Mouse (Mus musculus) gastrocnemius, postnatal 25 days (tissue): ENCODE results near the gene Gstm5. TPM values are rescaled to one million over a fixed set of nuclear protein-coding genes. Genes with fewer than 3 reads are reported as not detected.
"Not testable (repeated sequence)": the region's sequence is repeated elsewhere in the genome, so short reads cannot be mapped to it uniquely, and the experiment has no call there.

Source experiments
- DNase-seq: peaks from one replicate; pipeline ENCODE4 v3.0.0; 2022
- total RNA-seq, 2 experiments: library from RNA; stranded (reverse); gene quantifications; 1 replicate in 1 of 2; 2 replicates in 1 of 2; pipeline ENCODE4 v1.2.3; 2021

The Gstm5 gene
- total RNA-seq, 2 experiments from 2014 or later: 72.6 to 73.7 TPM

DNA sequence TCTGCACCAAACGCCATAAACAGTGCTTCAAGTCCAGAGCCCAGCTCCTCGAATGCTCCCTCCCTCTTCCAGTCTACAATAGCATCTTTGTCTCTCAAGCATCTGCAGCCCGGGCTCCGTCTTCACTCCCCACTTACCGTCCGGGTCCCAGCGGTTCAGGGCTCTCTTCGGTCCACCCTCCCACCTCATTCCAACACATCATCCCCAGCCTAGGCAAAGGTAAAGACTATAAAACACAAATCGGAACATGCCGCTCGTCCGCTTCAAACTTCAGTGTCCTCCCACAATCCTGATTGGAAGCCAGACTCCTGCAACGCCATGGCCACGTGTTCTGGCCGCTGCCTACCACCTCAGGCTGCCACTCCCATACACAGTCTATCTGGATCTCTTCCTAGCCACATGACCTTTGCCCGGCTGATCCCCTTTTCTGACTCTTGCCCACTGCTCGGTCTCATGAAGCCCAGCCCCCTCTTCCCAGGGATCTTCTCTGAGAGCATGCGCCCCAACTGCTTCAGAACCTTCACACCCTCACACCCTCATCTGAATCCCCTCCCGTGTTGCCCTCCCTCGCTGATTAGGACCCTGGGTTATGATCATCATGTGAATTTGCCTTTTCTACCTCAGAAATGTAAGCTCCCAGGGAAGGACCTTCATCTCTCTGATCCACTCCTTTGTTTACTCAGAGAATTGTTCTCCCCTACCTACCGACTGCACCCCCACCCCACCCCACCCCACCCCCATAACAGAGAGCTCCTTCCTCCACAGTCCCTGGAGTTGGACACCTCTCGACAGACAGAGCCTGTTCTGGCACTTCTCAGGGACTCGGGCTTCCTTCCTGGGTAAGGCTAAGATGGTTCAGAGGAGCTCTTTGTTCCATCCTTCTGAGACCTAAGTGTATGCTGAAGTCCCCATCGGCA lies 22.0 kb upstream of the Gstm5 start:
- DNase-seq: no peak

DNA sequence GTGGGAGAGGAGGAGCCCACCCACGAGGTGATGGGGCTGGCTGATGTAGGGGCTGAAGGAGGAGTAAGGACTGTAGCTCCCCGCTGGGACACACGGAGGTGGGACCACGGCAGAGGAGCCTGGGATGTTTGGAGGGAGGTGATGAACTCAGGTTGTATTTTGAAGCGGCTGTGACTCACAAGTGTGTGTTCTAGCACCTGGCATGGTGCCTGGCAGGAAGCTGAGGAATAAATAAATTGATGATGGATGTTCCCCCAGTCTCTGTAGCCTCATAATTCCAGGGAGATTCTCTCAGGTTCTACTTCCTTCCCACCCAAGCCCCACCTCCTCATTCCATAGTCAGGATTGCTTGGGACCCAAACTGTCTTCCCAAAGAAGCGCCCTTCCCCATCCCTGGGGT lies 20.4 kb upstream of the Gstm5 start:
- no peak for DNase-seq

DNA sequence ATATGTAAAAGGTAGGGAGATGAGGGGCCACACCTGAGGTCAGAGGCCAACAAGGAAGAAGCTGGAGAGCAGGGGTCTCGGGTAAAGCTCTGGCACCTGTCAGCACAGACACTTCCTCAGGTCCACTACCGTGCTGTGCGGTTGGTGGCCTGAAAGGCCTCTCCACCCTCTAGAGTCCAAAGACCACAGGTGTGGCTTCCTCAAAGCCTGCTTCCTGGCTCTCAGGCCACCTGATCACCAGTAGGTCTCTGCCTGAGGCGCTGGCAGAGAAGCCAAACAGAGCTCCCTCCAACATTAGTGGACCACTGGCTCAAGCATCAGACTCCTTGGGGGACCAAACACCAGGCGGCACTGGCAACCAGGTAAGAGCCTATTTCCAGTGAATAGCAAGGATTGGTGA lies 18.6 kb upstream of the Gstm5 start, which contains the start of gene Eps8l3:
Eps8l3 (plus strand) TSS at position 225 of the 400 bp plus-strand sequence.
- no peak for DNase-seq

DNA sequence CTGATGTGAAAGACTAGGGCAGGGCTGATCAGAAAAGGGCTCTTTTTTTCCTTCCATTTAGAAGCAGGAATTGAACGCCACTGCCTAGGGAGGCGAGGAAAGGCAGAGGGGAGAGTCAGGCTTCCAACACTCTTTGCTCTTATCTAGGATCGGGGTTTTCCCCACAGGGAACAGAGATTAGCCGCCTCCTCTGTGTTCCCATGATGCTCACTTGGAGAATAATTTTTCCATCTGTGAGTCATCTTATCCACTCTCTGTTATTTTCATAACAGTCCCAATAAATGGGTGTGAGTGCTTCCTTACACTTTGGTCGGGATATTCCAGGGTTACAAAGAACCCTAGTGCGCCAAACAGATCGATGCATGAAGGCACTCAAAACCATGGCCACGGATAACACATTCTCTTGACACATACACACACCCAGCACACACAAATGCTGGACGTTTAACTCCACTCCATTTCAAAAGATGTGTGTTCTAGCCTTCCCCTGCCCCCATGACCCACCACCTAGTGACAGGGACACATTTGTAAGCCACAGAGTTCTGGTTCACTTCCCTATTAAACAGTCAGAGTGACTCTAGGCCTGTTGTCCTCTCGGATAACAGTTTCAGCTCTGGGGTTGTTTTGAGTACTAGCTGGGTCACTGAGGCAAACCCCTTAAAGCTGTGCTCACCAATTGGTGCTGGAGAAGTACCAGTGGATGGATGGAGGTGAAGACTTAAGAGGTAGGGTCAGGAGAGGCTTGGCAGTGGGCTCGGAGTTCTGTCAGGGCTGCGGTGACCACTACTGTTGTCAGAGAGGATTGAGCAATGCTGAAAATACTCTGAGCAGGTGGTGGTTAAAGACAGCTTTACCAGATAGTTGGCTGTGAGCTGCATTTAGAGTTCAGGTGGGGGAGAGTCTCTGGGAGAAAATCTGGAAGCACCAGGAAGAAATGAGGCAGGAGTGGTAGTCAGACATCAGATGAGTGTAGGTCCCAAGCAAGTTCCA lies 17.6 kb upstream of the Gstm5 start:
- DNase-seq: no peak

DNA sequence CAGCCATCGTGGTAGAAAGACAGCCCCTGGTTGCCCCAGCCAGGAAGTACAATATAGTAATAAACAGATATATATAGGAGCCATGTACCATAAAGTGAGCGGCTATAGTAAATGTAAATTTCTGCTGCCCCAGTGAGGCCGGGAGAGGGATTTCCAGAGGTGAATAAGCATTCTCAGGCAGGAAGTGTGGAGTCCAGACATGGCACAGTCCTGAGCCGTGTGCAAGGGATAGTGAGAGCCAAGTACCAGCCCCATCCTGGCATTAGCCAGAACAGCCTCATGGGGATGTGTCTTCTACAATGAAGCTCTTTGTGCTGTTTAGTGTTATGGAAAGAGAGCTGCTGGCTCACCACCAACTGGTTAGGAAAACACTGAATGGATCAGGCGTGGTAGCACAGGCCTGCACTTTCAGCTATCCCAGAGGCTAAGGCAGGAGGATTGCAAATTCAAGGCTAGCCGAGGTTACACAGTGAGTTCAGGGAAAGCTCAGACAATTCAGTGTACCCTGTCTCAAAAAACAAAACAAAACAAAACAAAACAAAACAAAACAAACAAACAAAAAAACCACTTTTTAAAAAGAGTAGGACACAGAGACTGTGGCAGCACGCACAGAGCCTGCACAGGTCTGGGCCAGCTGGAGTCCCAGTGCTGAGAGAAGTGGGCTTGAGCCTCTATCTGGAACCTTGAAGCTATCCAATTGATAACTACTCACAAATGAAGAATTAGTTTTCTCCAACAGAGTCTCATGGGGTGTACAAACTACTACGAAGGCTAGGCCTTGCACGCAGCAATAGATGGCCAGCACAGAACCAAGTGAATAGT lies 7.7 kb upstream of the Gstm5 start:
- no peak for DNase-seq

DNA sequence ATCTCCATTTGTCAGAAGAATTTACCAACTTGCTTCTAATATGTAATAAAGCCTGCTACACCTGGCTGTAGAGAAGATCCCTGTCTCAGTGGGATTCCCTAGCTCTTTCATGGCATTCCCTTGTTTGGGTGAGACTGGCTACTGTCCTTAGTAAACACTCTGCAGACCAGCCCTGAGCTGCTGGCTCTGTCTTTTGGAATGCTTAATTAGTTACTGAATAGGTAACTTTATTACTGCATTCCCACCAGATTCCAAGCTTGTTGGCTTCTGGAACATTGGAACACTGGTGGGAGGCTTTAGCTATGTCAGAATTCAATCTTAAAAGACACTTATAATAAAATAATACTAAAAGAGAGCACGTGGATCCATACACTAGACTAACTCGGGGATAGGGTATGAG lies 6.4 kb upstream of the Gstm5 start:
- DNase-seq: not testable (repeated sequence)

DNA sequence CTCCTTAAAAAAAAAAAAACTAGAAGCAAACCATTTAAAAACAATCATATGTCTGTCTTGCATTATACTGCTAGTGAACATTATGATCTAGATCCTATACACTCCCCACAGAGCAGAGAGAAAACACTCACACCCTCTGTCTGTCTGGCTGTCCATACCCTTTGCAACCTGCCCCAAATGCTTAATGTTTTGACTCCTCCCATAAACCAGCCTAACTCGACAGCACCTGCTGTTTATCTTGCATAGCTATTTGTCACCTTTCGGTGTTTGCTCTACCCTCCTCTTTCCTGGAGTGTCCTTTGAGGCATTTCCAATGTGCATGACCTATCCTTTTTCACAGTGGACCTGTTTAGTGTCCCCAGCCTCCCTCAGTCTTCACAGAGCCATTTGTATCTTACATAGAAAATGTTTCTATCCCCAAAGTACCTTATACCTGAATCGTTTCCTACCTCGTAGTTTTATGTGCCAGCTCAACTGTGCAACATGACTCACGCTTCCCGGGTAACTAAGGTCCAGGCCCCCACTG lies 364 bp upstream of the Gstm5 start:
- DNase-seq: no peak

DNA sequence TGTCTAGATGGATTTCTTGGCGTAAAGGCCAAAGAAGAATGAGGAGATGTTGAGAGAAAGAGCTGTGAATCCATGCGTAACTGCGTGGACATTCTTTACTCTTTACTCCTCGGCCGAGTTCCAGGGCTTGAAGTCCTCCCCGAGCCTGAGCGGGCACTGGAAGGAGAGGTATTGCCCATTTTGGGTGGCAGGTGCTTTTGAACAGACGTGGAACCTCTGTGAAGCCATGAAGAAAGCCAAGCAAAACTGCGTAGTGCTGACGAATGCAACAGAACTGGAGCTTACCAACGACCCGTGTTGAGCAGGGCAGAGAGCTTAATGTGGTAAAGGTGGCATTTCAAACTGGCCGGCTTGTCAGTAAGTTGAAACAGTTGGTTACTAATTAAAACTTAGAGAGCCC lies 3.1 kb downstream of the Gstm5 start:
- no peak for DNase-seq

DNA sequence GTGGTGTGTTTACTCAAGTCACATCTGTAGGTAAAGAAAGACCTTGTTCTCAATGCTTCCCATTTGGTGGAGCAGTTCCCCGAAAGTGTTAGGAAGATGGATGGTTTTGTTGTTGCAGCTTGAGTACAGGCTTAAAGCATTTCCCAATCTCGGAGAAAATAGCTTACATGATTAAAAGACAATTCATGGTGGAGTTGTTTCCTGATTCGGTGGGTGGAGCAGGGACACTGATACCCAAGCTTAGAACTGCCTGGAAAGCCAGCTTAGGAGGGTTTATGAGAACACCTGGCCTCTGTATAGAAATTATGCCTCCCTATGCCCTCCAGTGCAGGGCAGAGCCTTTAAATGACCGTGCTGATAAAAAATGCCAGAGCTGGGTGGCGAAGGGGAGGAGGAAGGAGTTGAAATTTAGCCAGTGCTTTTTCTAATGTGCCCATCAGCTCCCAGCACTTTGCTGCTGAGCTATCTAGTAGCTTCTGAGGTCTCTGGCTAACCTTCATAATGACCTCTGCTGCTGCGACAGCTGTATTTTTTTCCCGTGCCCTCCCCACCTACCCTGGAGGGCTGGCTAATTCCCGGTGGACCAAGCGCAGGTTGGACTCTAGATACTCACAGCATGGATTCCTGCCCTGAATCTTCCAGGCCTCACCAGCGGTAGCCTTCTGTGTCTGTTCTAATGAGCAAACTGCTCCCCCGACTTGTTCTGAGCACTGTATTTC lies 5.5 kb downstream of the Gstm5 start:
- DNase-seq: no peak

DNA sequence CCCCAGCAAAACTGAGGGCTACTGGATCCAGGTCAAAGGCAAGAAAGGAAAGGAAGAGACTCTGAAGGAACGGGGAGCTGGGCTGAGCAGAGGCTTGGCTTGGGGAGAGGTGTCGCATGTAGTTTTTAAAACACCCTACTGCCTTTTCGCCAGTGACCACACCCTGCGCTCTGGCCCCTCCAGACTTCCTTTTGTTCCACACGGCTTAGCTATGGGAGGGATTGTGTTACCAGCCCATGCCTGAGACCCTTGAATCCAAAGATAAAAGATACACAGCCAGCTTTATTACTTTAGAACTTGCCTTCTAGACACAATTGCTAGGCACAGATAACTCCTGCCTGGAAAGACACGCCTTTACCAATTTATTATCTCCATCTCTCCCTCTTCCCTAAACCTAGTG lies 10.3 kb downstream of the Gstm5 start:
- DNase-seq: no peak

DNA sequence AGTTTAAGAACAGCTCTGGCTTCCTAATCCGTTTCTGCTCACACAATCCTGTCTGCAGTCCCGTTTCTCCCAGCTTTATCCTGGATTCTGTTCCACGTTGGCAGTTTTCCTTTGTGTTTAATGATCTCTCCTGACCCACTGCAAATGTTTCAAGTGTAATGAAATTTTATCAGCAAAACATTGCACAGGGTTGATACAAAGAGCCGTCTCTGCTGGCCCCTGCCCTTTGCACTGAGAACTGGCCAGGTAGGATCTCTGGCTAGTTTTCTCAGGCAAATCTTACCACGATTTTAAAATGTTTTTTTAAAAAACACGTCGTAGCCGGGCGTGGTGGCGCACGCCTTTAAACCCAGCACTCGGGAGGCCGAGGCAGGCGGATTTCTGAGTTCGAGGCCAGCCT lies 21.1 kb downstream of the Gstm5 start:
- no peak for DNase-seq

DNA sequence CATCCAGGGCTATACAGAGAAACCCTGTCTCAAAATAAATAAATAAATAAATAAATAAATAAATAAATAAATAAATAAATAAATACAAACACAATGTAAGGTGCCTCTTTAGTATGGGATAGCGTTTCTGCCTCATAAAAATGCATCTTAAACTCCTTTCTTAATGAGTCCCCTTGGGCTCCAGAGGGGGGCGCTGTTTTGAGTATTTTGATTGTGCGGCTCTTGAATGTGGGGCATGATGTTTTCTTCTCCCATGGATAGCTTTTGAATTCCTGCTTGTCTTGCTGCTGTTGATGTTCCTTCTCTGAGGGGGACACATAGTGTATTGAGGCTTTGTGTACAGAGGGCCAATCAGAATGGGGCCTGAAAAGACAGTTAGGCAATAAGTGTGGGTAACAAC lies 21.5 kb downstream of the Gstm5 start:
- no peak for DNase-seq

DNA sequence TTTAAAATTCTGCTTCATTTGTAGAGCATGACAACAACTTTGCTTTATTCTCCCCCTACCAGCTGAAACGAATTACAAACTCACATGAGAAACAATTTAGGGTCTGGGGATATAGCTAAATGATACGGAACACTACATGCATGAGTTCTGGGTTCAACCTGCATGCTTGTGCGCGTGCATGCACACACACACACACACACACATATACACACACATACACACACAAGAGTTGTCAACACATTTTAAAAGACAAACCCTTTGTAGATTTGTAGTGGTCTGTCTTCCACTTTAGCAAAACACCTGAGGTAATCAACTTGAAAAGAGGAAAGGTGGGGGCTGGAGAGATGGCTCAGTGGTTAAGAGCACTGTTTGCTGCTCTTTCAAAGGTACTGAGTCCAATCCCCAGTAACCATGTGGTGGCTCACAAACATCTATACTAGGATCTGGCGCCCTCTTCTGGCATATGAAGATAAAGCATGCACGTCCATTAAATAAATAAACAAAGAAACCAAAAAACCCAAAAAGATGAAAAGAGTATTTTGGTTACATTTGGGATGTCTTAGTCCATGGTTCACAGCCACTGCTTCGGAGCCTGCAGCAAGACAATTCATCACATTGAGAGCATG lies 22.3 kb downstream of the Gstm5 start:
- no peak for DNase-seq

DNA sequence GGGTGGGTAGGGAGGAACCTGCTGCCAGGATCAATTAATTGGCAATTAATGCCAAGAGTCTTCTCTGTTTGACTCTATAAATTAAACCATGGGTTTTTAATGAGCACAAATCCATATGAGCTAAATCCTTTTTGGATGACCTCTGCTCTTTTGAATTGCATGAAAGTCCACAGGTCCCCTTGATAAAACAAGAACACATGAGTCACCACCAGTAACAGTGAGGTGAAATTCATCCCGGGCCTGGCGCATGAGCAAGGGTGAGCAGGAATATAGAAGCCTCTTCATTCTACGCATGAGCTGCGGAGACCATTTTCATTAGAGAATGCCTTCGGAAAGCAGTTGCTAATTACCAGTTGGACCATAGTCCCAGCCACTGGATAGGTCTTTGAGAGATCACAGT lies 24.7 kb downstream of the Gstm5 start:
- no peak for DNase-seq

DNA sequence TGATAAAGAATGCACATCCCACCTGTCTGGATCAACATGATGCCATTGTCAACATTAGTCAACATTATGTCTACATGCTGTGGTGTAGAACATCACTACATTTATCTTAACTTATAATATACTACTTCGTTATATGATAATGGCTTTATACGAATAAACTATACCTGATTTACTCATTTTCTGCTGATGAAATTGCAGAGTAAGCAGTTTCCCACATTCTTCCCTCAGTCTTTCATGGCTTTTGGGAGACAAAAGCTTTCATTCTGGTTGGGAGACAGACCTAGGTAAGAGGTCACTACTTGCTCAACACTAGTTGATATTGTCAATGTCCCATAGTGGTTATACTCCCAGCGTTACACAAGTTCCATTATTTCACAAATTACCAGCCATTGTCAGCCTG lies 29.7 kb downstream of the Gstm5 start:
- DNase-seq: no peak

DNA sequence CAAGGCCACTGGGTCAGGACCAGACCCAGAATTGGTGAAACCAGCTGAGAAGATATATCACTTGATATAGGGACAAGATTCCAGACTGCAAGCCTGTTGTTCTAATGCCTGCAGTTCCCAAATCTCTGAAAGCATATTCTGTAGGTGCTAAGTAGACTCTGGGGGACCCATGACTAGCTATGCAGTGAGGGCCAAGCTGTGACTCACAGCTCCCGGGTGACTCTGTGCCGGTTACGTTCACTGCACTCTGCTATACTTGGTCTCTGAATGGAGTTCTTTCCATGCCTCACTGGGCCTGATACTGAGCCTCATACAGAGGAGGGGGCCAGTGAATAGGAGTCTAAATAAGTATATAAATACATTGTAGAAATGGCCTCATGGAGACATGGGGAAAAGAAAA lies 32.2 kb downstream of the Gstm5 start:
- DNase-seq: no peak

DNA sequence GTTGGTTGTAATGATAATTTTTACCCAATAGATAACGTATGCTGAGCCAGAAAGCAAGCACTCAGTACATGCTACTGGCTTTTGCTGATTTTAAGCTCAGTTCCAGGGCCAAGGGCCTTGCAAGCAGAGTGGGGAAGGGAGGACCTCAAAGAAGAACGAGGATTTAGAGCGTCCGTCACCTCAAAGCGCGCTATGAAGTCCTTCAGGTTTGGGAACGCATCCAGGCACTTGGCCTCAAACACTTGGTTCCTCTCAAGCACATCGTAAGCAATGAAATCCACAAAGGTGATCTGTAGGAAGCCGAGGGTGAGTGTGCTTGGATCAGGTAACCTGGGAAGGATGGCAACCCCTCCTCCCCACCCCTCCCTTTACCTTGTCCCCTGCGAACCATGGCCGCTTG lies 33.1 kb downstream of the Gstm5 start:
- no peak for DNase-seq

DNA sequence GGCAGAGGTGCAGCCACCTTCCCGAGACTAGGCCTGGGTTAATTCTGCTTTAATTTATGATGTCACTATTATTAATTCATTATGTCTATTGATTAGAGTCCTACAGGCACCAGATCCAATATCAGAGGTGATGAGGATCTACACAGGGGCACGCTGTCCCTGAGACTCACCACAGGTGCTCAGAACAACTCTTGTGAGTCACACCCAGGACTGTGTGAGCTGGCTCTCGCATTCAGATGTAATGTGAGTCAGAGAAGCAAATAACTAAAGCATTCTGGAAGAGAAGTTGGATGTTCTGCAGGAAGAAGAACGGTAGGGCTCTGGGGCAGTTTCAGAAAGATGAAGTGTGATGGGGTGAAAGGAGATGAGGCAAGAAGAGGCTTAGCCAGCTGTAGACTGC lies 33.6 kb downstream of the Gstm5 start:
- no peak for DNase-seq

DNA sequence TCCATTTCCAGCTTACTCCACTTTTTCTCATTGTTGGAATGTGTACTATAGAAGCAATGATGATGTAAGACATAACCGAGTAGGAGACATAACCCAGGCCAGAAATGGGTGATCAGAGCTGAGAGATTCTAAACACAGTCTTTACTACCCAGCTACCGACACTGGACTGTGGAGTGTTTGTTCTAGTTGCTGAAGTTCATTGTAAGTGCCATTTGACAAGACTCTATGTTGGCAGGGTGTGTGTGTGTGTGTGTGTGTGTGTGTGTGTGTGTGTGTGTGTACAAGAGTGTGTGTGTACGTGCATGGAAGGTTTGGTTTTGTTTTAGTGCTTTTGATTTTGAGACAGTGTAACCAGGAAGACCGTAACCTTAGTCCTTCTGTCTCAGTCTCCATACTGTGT lies 34.1 kb downstream of the Gstm5 start:
- no peak for DNase-seq

DNA sequence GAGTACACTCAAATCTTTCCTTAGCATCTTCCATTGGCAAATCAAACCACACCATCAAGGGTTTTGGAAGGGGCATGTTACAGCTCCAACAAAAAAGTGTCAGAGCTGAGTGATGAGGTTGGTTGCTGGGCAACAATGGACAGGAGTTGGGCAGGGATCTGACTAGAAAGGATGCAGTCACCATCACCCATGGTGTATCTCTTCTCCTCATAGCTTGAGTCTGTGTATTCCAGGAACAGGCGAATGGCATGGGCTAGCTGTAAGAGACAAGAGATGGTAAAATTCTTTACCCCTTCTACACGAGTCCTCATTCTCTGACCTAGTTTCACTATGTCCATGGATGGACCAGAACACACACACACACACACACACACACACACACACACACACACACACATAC lies 35.5 kb downstream of the Gstm5 start:
- no peak for DNase-seq

DNA sequence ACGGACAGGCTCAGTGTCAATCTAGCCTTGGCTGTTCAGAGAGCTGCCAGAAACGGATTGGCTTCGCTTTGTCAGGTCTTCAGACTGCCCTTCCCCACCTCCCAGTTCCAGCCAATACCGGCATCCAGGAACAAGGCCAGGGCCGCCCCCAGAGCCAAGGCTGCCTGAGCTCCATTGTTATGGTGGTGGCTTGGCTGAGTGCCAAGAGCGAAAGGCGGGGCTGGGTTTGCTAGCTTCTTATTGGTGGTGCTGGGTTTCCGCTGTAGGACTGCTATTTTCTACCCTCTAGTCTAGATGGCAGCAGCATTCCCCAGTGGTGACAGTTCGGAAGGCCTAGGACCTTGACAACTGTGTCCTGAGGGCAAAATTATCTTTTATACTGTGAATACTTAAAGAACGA lies 36.0 kb downstream of the Gstm5 start, which contains the start of gene Gstm7:
Gstm7 (minus strand) TSS at position 148 of the 400 bp plus-strand sequence.
- peak; percentile 95 for DNase-seq
